Mouse (Mus musculus): ENCODE results near the gene Eps8l2.
A peak's percentile ranks its signal among the peaks of the same experiment; 100 is the strongest.

Eps8l2 gene

DNA sequence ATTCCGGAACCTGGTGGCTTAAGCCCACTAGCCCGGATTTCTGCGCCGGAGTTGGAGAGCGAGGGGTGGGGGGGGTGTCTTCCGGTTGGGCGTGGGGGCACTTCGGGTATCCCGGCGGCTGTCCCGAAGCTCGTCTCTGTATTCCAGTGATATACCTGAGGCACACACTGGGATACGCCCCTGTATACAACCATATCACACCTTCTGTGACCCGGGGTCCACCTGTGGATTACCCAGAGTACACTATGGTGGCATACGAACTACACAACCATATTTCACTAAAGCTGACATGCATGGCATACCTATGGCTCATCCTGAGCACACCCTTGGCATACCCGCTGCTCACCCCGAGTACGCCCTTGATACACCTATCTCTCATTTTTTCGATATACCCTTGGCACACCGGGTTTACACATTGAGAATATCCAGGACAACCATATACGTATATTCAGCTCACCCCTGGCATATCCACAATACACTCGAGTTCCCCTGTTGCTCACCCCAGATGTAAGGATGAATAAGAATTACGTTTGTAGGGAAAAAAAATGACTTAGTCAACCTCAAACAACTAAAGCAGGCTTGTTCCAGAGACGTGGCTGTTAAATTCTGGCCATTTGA is 10.2 kb upstream of the Eps8l2 start:
- no peak for DNase-seq (ENCODE audit: extremely low read depth, insufficient read length, low spot score)

DNA sequence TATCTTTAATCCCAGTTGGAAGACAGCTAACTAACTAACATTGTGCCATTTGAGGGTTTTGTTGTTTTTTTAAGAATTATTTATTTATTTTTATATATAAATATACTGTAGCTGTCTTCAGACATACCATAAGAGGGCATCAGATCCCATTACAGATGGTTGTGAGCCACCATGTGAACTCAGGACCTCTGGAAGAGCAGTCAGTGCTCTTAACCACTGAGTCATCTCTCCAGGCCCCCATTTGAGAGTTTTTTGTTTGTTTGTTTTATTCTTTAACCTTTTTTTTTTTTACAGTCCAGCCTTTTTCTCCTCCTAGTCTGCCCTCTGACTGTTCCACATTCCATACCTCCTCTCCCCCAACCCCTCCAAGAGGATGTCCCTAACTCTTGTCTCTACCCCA is 8.0 kb upstream of the Eps8l2 start:
- no peak for DNase-seq (ENCODE audit: extremely low read depth, insufficient read length, low spot score)

DNA sequence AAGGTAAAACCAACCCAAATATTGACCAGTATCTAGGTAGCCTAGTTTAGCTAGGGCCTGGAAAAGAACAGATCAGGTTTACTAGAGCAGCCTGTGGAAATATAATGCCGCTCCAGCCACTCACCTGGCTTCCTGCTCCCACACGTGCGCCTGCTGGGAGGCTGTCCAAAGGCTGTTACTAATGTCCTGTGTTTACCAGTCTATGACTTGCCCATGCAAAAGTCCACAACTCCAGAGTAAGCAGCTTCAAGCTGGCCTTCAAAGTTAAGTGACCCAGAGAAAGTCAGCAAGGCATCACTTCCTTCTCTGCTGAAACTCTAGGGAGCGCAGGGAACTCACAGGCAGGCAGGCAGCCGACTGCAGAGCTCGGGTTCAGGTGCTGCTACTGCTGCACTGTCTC is 6.7 kb upstream of the Eps8l2 start:
- no peak for DNase-seq (ENCODE audit: extremely low read depth, insufficient read length, low spot score)

DNA sequence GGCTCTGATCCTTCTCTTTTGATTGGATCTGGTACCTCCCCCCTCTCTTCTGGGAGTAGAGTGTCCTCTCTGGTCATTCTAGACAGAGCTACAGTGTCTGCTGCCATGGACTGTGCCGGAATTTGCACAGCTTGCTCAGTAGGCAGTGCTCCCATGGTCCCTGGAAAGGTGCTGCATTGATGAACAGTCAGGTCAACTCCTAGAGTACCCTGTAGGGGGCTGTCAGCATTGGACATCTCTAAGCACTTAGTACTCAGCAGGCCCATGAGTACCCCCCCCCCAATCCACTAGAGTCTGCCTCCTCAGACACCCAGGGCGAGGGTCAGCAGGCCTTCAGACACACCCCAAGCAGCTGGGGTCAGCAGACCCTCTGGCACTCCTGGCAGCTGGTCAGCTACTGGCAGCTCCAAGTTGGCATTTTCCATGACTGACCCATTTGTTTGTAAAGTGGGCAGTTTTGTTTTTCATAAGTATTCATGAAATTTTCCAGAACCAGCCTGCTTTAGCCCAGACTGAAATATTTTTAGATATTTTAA is 3.6 kb upstream of the Eps8l2 start:
- no peak for DNase-seq (ENCODE audit: extremely low read depth, insufficient read length, low spot score)

DNA sequence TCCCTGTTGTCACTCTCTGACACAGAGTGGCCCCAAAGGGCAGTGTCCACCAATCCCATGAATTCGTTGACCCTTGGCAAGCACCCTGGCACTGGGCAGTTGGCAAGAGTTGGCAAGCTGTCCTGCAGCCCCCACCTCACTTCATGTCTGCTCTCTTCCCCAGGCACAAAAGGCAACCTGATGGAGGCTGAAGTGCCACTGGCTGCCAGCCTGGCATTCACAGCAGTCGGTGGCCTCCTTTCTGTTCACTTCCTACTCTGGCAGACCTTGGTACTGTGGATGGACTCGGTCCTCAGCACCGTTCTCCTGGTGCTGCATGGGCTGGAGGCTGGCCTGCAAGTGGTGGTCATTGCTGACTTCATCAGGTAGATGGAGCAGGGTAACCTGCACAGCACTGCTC is 3.0 kb upstream of the Eps8l2 start:
- no peak for DNase-seq (ENCODE audit: extremely low read depth, insufficient read length, low spot score)

DNA sequence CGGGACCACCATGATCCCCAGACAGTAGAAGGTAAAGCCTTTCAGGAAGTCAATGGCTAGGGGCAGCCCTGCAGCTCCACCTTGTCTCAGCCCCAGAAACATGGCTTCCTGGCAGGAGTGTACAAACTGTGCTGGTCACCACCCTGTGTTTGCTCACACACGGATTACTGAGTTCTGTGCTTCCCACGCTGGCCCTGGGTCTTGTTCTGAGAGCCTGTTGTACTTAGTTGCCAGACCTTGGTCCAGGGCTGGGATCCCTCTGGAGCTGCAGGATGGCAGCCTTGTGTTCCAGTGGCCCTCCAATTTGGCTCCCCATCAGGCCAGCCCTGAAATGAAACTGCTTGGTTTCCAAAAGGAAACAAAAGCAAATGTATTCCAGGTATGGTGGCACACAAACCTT is 2.4 kb upstream of the Eps8l2 start:
- DNase-seq (ENCODE audit: extremely low read depth, insufficient read length, low spot score), result no peak

DNA sequence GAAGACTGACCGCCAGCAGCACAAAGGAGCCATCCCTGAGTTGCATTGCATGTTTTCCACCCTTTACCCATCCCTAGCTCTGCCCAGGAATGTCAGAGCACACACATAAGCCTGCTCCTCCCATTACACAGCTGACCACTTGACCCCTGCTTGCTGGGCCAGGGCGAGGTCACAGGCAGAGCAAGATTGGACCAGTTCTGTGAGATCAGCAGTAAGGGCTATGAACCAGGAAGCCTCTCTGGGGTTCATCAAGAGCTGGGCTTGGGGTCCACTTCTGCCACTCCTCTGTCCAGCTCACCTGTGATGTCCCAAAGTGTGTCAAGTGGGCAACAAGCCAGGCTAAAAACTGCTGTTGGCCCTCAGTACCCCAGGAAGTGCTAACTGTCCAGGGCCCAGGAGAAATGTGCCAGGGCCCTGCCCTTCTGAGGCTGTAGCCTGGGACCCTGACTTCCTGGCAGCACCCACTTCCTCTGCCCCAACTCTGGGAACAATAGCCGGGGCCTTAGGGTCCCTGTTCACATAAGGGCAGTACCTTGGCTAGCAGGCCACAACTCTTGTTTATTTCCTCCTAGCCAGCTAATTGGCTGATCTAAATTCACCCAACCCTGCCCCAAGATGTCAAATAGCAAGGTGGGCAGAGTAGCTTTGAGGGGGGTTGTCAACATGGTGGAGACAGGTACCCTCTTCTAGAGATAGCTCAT is 814 bp upstream of the Eps8l2 start:
- no peak for DNase-seq (ENCODE audit: extremely low read depth, insufficient read length, low spot score)

DNA sequence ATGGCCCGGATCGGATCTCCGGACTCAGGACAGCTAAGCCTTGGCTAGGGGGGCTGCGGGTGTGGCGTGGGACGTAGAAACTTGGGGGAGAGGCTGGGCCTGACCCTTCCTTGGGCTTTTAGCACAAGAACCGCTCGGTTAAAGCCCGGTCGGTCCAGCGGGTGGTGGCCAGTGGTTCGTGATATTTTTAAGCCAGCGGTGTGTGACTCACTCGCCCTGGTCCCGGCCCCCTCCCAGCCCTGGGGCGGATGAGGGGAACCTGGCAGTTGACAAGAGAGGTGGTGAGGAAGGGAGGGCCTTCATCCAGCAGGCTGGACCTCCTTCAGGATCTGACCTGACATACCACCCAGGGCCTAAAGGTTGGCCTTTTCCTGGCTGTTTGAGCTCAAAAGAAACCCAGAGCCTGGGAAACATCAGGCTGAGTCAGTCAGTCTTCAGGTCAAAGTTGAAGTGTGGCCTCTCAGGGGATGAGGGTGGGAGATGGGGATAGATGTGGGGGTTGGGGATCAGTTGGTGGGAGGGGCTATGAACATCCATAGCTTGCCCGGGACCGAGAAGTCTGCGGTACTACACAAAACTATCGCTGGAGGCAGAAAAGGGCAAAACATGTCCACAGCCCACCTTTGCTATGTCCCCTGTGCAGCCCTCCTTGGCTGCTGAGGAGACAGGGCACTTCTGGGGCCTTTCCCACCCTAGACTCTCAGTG is 688 bp downstream of the Eps8l2 start:
- peak; percentile 80 for DNase-seq (ENCODE audit: extremely low read depth, insufficient read length, low spot score)

DNA sequence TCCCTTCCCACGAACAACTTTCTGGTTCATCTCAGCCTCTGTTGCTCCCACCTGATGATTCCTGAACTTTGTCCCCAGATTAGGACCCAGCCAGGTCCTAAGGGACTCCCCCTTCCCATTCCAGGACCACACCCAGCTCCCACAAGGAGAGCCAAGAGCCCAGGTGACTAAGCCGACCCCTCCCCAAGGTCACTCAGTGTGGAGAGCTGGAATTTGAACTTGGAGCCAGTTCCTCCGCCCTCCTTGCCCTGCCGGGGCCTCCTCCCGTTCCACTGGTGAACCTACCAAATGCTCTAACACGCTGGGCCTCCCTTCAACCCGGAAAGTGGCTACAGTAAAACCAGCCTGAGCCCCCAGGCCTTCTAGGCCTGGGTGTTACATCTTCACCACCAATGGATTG is 1.3 kb downstream of the Eps8l2 start:
- no peak for DNase-seq (ENCODE audit: extremely low read depth, insufficient read length, low spot score)

DNA sequence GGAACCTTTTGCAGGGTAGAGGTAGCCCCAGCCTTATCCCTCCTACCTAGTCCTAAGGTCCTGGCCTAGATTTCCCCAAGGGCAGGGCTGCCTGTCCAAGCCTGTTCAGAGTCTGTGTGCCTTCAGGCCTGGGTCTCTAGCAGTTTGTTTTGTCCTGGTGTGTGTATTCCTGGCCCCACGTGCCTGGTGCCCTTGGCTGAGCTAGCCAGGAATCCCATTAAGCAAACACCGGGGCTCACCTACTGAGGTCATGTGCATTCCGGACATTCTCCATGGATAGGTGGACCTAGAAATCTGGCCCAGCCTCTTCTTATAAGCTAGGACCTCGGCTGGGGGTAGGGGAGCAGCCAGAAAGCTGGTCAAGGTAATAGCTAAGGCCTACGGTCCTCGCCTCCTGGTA is 1.8 kb downstream of the Eps8l2 start:
- DNase-seq (ENCODE audit: extremely low read depth, insufficient read length, low spot score), result no peak

DNA sequence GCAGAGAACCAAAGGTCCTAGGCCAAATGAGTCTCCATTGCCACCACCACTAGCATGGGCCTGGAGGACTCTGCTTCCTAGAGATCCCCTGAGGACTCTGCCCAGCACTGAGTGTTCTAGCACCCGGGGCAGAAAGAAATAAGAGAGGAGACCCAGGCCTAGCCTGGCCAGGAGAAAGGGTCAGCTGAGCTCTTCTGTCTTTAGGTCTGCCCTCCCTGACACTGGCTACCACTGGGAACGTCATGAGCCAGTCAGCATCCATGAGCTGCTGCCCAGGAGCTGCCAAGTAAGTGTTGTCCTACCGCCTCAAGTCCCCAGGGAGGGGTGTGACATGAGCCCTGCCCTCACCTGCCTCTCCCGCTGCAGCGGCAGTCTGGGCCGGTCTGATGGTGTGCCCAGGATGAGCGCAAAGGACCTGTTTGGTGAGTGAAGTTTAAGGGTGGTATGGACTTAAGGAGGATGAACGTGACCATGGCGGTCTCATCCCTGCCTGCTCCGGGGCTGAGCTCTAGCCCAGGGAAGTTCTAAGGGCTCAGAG is 3.1 kb downstream of the Eps8l2 start:
- DNase-seq (ENCODE audit: extremely low read depth, insufficient read length, low spot score), result no peak

DNA sequence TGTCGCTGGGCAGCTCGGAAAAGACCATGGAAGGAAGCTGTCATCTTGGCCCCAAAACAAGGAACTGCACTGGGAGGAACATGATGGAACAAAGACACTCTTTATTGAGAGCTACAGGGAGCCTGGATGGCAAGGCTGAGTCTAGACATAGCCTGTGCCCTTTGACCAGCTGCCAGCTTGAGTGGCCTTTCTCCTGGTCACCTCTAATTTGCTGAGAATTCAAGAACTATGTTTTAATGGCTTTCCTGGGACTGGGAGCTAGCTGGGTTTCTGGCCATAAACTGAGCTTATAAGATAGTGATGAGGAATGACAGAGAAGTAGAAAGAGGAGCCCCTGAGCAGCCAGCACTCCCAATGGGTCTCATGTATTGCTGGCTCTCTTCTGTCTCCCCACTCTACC is 4.5 kb downstream of the Eps8l2 start:
- DNase-seq (ENCODE audit: extremely low read depth, insufficient read length, low spot score), result no peak

DNA sequence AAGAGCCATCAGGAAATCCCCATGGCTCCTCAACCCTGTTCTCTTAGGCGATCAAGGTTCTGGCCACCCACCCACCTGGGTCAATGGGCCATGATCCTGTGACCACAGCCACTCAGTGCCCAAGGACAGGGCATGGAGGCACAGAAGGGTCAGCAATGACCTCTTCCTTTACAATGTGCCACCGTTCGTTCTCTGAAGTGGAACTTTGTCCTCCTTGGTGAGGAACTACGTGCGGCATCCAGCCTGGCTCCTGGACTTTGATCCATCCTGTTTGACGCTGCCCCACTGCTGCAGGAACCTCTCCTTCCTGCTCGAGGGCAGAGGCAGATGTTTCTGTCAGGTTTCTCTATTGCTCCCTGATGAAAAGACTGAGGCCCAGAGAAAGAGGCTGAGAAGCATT is 5.0 kb downstream of the Eps8l2 start:
- DNase-seq (ENCODE audit: extremely low read depth, insufficient read length, low spot score), result no peak

DNA sequence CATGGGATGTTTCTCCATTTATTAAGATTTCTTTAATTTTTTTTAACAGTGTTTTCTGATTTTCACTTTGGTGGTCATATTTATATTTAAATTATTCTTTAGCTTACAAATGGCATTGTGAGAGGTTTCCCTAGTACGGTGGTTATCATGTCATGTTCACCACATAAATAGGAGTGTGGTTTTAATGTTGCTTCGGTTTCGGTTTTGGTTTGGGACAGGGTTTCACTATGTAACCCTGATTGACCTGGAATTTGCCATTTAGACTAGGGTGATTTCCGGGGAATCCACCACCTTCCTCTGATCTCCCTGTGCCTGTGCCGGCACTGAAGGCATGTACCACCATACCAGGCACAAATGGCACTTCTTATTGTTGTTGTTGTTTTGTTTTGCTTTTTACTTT is 6.1 kb downstream of the Eps8l2 start:
- DNase-seq (ENCODE audit: extremely low read depth, insufficient read length, low spot score), result no peak

DNA sequence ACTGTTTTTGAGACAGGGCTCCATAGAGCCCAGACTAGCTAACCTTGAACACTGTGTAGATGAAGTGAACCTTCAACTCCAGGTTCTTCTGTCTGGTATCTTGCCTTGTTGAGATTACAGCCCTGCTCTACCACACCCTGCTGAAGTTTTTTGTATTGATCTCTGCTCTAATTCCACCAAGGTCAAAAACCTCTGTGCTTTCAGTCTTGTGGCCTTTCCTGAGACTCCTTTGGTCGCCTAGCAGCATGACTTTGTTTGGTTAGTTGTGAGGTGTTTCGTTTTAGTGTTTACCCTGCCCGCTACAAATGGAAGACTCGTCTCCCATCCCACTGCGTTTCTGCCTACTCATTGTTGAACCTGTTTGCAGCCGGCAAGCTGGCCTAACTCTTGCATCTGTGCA is 12.4 kb downstream of the Eps8l2 start:
- DNase-seq (ENCODE audit: extremely low read depth, insufficient read length, low spot score), result no peak

DNA sequence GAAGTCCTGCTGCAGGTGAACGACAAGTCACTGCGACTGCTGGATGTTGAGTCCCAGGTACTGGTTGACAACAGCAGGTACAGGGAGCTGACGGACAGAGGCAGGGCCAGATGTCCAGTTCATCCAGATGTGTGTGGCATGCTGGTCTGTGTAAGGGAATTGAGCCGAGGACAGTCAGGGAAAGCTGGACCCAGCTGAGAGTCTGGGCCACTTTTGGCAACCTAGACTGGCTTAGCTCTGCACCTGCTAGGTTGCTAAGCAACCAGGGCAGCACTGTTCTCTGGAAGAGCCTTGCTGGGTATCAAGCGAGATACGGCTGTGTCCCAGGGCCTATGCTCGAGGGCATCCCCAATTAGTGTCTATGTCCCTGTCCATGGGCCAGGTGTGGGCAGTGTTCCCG is 16.4 kb downstream of the Eps8l2 start:
- DNase-seq (ENCODE audit: extremely low read depth, insufficient read length, low spot score), result no peak

DNA sequence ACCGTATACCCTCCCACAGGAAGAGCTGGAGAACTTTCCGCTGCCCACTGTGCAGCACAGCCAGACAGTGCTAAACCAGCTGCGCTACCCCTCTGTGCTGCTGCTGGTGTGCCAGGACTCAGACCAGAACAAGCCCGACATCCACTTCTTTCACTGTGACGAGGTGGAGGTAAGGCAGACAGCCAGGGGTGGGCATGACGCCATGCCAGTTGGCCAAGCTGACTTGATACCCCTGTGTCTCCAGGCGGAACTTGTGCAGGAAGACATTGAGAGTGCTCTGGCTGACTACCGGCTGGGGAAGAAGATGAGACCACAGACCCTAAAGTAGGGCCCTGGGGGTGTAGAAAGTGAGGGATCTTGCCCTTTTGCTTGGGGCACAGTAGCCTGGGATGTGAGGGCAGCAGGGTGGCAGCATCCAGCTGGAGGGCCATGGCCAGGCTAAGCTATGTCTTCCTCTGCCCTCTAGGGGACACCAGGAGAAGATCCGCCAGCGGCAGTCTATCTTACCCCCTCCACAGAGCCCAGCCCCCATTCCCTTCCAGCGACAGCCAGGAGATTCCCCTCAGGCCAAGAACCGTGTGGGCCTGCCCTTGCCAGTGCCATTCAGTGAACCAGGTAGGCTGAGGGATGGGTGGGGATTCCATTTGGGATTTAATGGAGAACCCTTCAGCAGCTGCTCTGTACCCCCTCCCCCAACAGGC is 17.1 kb downstream of the Eps8l2 start:
- no peak for DNase-seq (ENCODE audit: extremely low read depth, insufficient read length, low spot score)

DNA sequence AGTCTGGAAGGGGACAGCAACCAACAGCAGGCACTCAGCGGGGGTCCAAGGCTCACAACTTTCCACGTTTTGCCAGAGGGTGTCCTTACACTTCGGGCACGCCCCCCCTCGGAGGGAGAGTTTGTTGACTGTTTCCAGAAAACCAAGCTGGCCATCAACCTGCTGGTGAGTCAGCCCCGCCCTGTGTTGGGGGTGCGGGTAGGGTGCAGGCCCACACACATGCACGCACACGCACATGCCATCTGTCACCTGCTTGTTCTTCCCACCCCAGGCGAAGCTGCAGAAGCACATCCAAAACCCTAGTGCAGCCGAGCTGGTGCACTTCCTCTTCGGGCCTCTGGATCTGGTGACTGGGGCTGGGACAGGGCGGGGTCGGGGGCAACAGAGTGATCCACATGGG is 18.3 kb downstream of the Eps8l2 start:
- DNase-seq (ENCODE audit: extremely low read depth, insufficient read length, low spot score), result no peak

DNA sequence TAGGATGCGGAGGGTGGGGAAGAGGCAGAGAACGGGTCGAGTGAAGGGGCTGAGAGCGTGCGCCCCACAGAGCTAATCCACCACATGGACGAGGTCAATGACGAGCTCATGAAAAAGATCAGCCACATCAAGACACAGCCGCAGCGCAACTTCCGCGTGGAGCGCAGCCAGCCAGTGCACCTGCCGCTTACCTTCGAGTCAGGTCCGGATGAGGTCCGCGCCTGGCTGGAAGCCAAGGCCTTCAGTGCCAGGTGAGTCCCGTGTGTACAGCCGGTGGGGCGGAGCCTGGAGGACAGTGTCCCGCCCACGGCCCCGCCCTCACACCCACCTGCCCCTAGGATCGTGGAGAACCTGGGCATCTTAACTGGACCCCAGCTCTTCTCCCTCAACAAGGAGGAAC is 22.8 kb downstream of the Eps8l2 start:
- DNase-seq (ENCODE audit: extremely low read depth, insufficient read length, low spot score), result no peak

DNA sequence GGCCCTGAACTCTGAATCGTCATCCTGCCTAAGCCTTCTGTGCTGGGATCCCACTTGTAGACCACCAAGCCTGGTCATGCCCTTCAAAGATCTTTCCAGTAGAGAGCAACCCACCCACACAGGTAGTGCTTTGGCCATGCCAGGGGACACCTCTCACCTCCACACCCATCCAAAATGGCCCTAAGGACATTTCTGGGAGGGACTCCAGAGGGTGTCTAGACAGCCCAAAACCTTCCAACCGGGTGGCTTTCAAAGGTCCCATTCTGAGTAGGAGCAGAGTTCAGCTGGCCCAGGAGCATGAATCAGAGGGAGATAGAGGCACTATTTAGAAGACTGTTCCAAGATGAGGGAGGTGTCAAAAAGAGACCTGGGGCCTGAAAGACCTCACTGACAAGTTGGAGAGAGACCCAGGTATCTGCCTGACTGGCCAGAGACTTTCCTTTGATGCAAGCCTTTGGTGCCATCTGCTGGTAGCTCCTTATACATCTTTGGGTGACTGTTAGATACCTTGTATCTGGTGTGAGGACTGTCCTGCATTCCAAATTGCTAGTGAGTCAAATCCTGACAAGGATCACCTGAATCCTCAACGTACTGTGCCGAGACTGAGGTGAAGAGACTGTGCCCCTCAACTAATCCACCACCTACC is 24.5 kb downstream of the Eps8l2 start:
- no peak for DNase-seq (ENCODE audit: extremely low read depth, insufficient read length, low spot score)

DNA sequence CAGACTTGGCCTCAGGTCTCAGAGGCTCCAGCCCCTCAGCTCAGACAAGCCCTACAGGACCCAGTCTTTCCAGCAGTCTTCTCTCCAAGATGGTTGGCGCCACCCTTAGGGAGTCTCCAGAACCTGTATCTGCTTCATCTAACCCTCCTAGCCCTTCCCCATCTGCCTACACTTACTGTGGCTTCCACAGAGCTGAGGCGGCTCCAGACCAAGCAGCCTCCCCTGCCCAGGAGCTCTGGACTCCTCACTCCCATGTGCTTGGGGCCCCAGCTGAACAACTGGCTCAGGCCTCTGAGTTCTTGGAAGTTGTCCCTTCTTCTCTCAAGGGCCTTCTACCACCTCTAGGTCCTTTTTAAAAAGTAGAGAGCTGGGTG is 25.1 kb downstream of the Eps8l2 start:
- DNase-seq (ENCODE audit: extremely low read depth, insufficient read length, low spot score), result no peak

All from 3134 (cell line).